Mouse (Mus musculus): ENCODE results near the gene Hip1. TPM values are rescaled to one million over a fixed set of nuclear protein-coding genes. Genes with fewer than 3 reads are reported as not detected.
A peak's percentile ranks its signal among the peaks of the same experiment; 100 is the strongest.

Gene Hip1
- total and polyA plus RNA-seq, 3 experiments, result 0.23 to 0.75 TPM; not detected in 1

DNA sequence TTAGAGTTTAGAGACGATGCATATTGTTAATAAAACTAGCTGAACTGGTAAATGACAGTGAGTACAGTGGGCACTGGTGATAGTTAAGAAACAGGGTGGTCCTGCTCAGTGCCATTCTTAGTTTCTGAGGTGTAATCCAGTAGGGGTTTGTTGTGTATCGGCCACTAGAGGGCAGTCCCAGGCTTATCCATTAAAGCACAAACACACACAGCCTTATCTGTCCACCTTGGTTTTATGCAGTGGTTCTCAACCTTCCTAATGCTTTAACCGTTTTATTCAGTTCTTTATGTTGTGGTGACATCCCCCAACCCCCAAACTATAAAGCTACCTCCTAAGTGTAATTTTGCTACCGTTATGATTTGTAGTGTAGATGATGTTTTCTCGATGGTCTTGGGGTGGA lies 149.1 kb downstream of the Hip1 start (continued):
- TF ChIP-seq USF1 (IDR thresholded peaks at IDR 0.05; ENCODE audit: low read depth, low read length) (no peak), RAD21 (IDR thresholded peaks at IDR 0.05; ENCODE audit: low read depth, low read length) (peak; percentile 39)

- Histone ChIP-seq H3K9me3 (replicated peaks; ENCODE audit: insufficient read depth, low read length) (no peaks in the 10 kb centered on the region), H3K4me1 (ENCODE audit: control insufficient read depth in 1 of 2, insufficient read depth in 2 of 2, low read length in 2 of 2) (peaks cover 6 to 18% of the 10 kb centered on the region in 2 experiments; a peak in 3 of 4 replicates), H3K79me2 (ENCODE audit: control insufficient read depth, insufficient read depth, low read length, poor library complexity) (peaks cover 31% of the 10 kb centered on the region), H3K36me3 (ENCODE audit: control insufficient read depth in 1 of 2, insufficient read depth in 2 of 2, low read length in 2 of 2) (peaks cover 13% of the 10 kb centered on the region in 2 experiments), H3K9ac (ENCODE audit: control insufficient read depth, low read depth, low read length, poor library complexity, severe bottlenecking) (peak within 1 kb of the TSS; percentile 92), H3K27ac (ENCODE audit: control insufficient read depth, low read depth, low read length) (peak within 1 kb of the TSS; percentile 92), H3K4me3 (ENCODE audit: control insufficient read depth in 1 of 2, insufficient read depth in 1 of 2, low read depth in 2 of 2, low read length in 2 of 2) (peak within 1 kb of the TSS; percentile 94 to 99), H3K27me3 (ENCODE audit: control insufficient read depth in 1 of 2, insufficient read depth in 2 of 2, low read length in 2 of 2) (no peaks in the 10 kb centered on the region)
- DNase-seq (ENCODE audit: low read depth, low spot score), result peak; percentile 92
- peak; percentile 91 for TF ChIP-seq HCFC1 (IDR thresholded peaks at IDR 0.05; ENCODE audit: low read depth, low read length)
- peak; percentile 76 for TF ChIP-seq POLR2AphosphoS2 (IDR thresholded peaks at IDR 0.05; ENCODE audit: low read length)
- 0 out of 2 replicates have a peak, but pooled peaks have one; percentile 58 for TF ChIP-seq BHLHE40 (IDR thresholded peaks at IDR 0.05; ENCODE audit: borderline replicate concordance, low read depth, low read length)
- TF ChIP-seq NRF1 (IDR thresholded peaks at IDR 0.05; ENCODE audit: insufficient read depth, low read depth, low read length, poor library complexity, severe bottlenecking), result no peak
- TF ChIP-seq TAL1 (IDR thresholded peaks at IDR 0.05; ENCODE audit: low read length), result no peak
- TF ChIP-seq E2F4 (IDR thresholded peaks at IDR 0.05; ENCODE audit: borderline replicate concordance, low read depth, low read length), result peak; percentile 29; the same call in 1 of the 2 replicates
- TF ChIP-seq RCOR1 (IDR thresholded peaks at IDR 0.05; ENCODE audit: low read depth, low read length), result no peak
- peak; percentile 49; the same call in 1 of the 2 replicates for TF ChIP-seq ETS1 (IDR thresholded peaks at IDR 0.05; ENCODE audit: low read depth, low read length)
- TF ChIP-seq CTCF (IDR thresholded peaks at IDR 0.05 in 2 of 3, conservative IDR thresholded peaks at IDR 0.05 in 1 of 3; ENCODE audit: control insufficient read depth in 1 of 3, insufficient read depth in 1 of 3, low read depth in 2 of 3, low read length in 3 of 3, poor library complexity in 1 of 3, severe bottlenecking in 1 of 3), result no peak
- TF ChIP-seq SMC3 (IDR thresholded peaks at IDR 0.05; ENCODE audit: low read depth, low read length), result no peak
- no peak for TF ChIP-seq ZC3H11A (IDR thresholded peaks at IDR 0.05; ENCODE audit: low read depth, low read length)
- TF ChIP-seq POLR2AphosphoS5 (IDR thresholded peaks at IDR 0.05; ENCODE audit: borderline replicate concordance, low read depth, low read length), result no peak
- TF ChIP-seq MXI1 (IDR thresholded peaks at IDR 0.05; ENCODE audit: low read depth, low read length), result peak; percentile 99
- TF ChIP-seq CHD1 (IDR thresholded peaks at IDR 0.05; ENCODE audit: low read depth, low read length), result no peak
- TF ChIP-seq MAZ (IDR thresholded peaks at IDR 0.05; ENCODE audit: low read depth, low read length), result 0 out of 2 replicates have a peak, but pooled peaks have one; percentile 38
- TF ChIP-seq POLR2A (IDR thresholded peaks at IDR 0.05; ENCODE audit: control insufficient read depth in 1 of 2, insufficient read depth in 1 of 2, low read depth in 1 of 2, low read length in 2 of 2, poor library complexity in 1 of 2), result peak; percentile 92 to 93
- TF ChIP-seq SIN3A (IDR thresholded peaks at IDR 0.05; ENCODE audit: low read length), result peak; percentile 96
- TF ChIP-seq JUND (IDR thresholded peaks at IDR 0.05; ENCODE audit: low read depth, low read length), result no peak
- TF ChIP-seq TCF12 (IDR thresholded peaks at IDR 0.05; ENCODE audit: low read depth, low read length), result peak; percentile 51; the same call in 1 of the 2 replicates
- no peak for TF ChIP-seq USF1 (IDR thresholded peaks at IDR 0.05; ENCODE audit: low read depth, low read length)
- TF ChIP-seq UBTF (IDR thresholded peaks at IDR 0.05; ENCODE audit: borderline replicate concordance, insufficient read depth, low read depth, low read length), result no peak
- peak in 1 of 2 experiments; percentile 33; a peak in 1 of 4 replicates for TF ChIP-seq EP300 (IDR thresholded peaks at IDR 0.05; ENCODE audit: low read depth in 1 of 2, low read length in 2 of 2)
- no peak; the same call in 1 of the 2 replicates for TF ChIP-seq KAT2A (conservative IDR thresholded peaks at IDR 0.05; ENCODE audit: low read depth, low read length)
- TF ChIP-seq NELFE (IDR thresholded peaks at IDR 0.05; ENCODE audit: low read depth, low read length), result peak; percentile 92
- TF ChIP-seq MEF2A (IDR thresholded peaks at IDR 0.05; ENCODE audit: extremely low read depth, insufficient replicate concordance, low read depth, low read length, poor library complexity, severe bottlenecking), result no peak
- no peak for TF ChIP-seq MAFK (IDR thresholded peaks at IDR 0.05; ENCODE audit: borderline replicate concordance, low read depth, low read length)
- no peak for TF ChIP-seq GATA1 (IDR thresholded peaks at IDR 0.05; ENCODE audit: low read depth, low read length)
- no peak for TF ChIP-seq ZKSCAN1 (IDR thresholded peaks at IDR 0.05; ENCODE audit: low read depth, low read length)
- TF ChIP-seq ZMIZ1 (IDR thresholded peaks at IDR 0.05; ENCODE audit: low read depth, low read length), result peak; percentile 82; the same call in 1 of the 2 replicates
- 0 out of 2 replicates have a peak, but pooled peaks have one; percentile 25 for TF ChIP-seq MYB (IDR thresholded peaks at IDR 0.05; ENCODE audit: low read depth, low read length)
- peak; percentile 98 for TF ChIP-seq MAX (IDR thresholded peaks at IDR 0.05; ENCODE audit: low read length)
- no peak for TF ChIP-seq GABPA (IDR thresholded peaks at IDR 0.05; ENCODE audit: low read depth, low read length)
These were observed 150.7 kb downstream of the Hip1 start, which contains the start of gene Pom121 for GRCm38 (mm10) chr5:135394004-135394823. Gene Pom121, minus strand, starts transcription at chr5:135394546.

Data from MEL (cell line).